Mouse (Mus musculus) monocyte, adult 5-6 weeks (primary cell): ENCODE measurements at regions not wholly inside any gene's neighbourhood (a gene's known extent, or its start where the extent isn't known, plus 50 kb on each side); places are given as distances from the start of the nearest gene placed in this dataset.

Source experiments
- ATAC-seq: fragments of 153-309, 156-312 bp; replicated peaks from 2 replicates; pipeline ENCODE4 v1.8.0; 2017; ENCODE audit warnings: mild to moderate bottlenecking; ENCODE audit not compliant: low TSS enrichment, insufficient number of reproducible peaks, severe bottlenecking, poor library complexity, low FRiP score

- no peak for ATAC-seq
Measured at GRCm38 (mm10) chr13:3712497-3713160, 78.8 kb downstream of the Asb13 start.

- no peak for ATAC-seq
Measured at GRCm38 (mm10) chr13:3712088-3712487, 78.3 kb downstream of the Asb13 start.

GRCm38 (mm10) chr13:3709982-3710618 is 76.3 kb downstream of the Asb13 start:
- no peak for ATAC-seq

GRCm38 (mm10) chr13:3708896-3709631 is 75.2 kb downstream of the Asb13 start:
- no peak for ATAC-seq
